In genomic region chr7:98879176-98879575, GRCm38 (mm10) we compare ENCODE assay signal across 15 mouse cellular contexts. TPM values are rescaled to one million over a fixed set of nuclear protein-coding genes. Genes with fewer than 3 reads are reported as not detected.
DNase-seq lines count a peak whose midpoint lies in the region; ATAC-seq lines count a peak whose summit lies in the region.
"Had no signal": no experiment of that assay in that cellular context is flagged by ENCODE, and none has a peak within 500 bp of the region (broad histone marks: within the 10 kb centered on the region; RNA-seq: fewer than 3 reads in every experiment).

No protein-coding gene starts in this region.

- 0 out of 2 replicates have a peak, but pooled peaks have one; percentile 20 for ATAC-seq in frontal cortex, adult (ENCODE audit: low TSS enrichment)
- ATAC-seq in erythroid progenitor cell, adult 5-6 weeks (replicated peaks; ENCODE audit: low FRiP score, poor library complexity, severe bottlenecking): no peak
- ATAC-seq: forebrain, embryonic 15.5 days; intestine, embryonic 15.5 days had no signal

- DNase-seq in frontal cortex, adult 2 months (ENCODE audit: extremely low spot score in 1 of 2, low spot score in 1 of 2): no peak
- DNase-seq in Muller cell, postnatal 12 days (ENCODE audit: inconsistent ontology term): peak; percentile 43
- peak; percentile 27 for DNase-seq in adrenal gland, postnatal 25 days
- DNase-seq in thymus, postnatal 36 days: no peak
- no peak for DNase-seq in testis, postnatal 10 days (ENCODE audit: low spot score)
- DNase-seq: cerebellum, adult 18-20 months; cerebellum, adult 9-11 months; cerebellum, postnatal 36 days; gastrocnemius, postnatal 14 days; heart, adult 2 months; kidney, adult 18-20 months had no signal

RNA-seq across cellular contexts. Expression of gene Wnt11, which starts 44.3 kb away (rescaled TPM):
- 0.82 and 0.90 TPM in 2 replicates for polyA plus RNA-seq in frontal cortex, adult 2 months (2012; rRNA removed)
- total RNA-seq in adrenal gland, postnatal 25 days (2021): 1.8 and 1.9 TPM in 2 replicates
- total RNA-seq in erythroid progenitor cell, adult 5-6 weeks (2015; ENCODE audit: low replicate concordance): not detected in 2 replicates
- not detected in 2 replicates for total RNA-seq in erythroid progenitor cell, adult 5-6 weeks (2017; ENCODE audit: low replicate concordance)

Comparison
In these comparisons a context has a peak if more than half of its experiments do, and no peak if none do; other contexts are left out.
1. DNase-seq: peak in Muller cell, postnatal 12 days (single experiment) and adrenal gland, postnatal 25 days (single experiment); none in frontal cortex, adult 2 months (0 of 2), thymus, postnatal 36 days (0 of 2) and testis, postnatal 10 days (single experiment).